Mouse (Mus musculus): ENCODE results near the gene Dhx38. TPM values are rescaled to one million over a fixed set of nuclear protein-coding genes. Genes with fewer than 3 reads are reported as not detected.

Gene Dhx38
- polyA plus RNA-seq, 1 experiment from 2014 or later, result 22.4 TPM

DNA sequence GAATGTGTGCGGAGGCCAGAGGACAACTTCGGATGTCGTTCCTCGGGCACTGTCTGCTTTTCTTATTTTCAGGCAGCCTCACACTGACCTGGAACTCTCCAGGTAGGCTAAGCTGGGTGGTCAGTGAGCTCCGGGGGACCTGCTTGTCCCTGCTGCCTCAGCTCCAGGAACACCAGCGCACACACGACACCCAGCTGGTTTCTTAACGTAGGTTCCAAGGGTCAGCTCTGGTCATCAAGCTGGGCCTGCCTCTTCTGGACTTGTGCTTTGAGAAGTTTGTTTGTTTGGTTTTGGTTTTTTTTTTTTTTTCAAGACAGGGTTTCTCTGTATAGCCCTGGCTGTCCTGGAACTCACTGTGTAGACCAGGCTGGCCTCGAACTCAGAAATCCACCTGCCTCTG is 25.2 kb upstream of the Dhx38 start:
- Histone ChIP-seq H3K27ac (no peak overlapping the region), H3K27me3 (no peaks in the 10 kb centered on the region), H3K9ac (no peak overlapping the region), H3K4me3 (no peak overlapping the region), H3K4me2 (no peak overlapping the region), H3K9me3 (no peaks in the 10 kb centered on the region), H3K4me1 (no peaks in the 10 kb centered on the region), H3K36me3 (peaks cover 40% of the 10 kb centered on the region)
- 88% methylated on average over 9 of the region's 9 CpGs for WGBS
- ATAC-seq (ENCODE audit: insufficient number of reproducible peaks, low FRiP score, low TSS enrichment, low read depth), result no peak

DNA sequence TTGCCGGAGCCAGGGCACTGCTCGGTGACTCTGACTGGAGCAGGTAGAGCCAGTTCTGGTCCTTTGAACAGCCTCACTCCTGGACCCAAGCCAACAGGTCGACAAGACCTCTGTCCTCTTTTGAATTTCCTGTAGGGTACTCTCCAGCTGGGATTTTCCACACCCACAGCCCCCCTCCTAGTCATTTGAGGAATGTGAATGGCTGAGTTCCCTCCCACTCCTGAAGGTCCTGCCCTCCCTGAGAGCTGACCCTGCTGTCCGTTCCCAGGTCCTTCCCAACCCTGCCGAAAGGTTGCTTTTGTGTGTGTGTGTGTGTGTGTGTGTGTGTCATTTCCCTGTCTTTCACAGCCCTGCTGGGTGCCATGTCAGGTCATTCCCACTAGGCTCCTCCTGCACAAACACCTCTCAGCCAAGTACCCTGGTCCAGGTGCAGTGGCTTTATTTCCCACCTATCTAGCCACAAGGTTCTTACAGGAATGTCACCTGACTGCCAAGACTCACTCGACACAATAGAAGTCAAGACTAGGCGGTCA is 21.4 kb upstream of the Dhx38 start:
- 55% methylated on average over 7 of the region's 7 CpGs for WGBS
- H3K4me2 ChIP-seq, result no peak overlapping the region
- H3K4me1 ChIP-seq, result no peaks in the 10 kb centered on the region
- ATAC-seq (ENCODE audit: insufficient number of reproducible peaks, low FRiP score, low TSS enrichment, low read depth), result no peak
- H3K9me3 ChIP-seq, result no peaks in the 10 kb centered on the region
- no peaks in the 10 kb centered on the region for H3K27me3 ChIP-seq
- H3K4me3 ChIP-seq, result no peak overlapping the region
- no peak overlapping the region for H3K27ac ChIP-seq
- peaks cover 4% of the 10 kb centered on the region; the same call in 1 of the 2 replicates for H3K36me3 ChIP-seq
- H3K9ac ChIP-seq, result no peak overlapping the region

DNA sequence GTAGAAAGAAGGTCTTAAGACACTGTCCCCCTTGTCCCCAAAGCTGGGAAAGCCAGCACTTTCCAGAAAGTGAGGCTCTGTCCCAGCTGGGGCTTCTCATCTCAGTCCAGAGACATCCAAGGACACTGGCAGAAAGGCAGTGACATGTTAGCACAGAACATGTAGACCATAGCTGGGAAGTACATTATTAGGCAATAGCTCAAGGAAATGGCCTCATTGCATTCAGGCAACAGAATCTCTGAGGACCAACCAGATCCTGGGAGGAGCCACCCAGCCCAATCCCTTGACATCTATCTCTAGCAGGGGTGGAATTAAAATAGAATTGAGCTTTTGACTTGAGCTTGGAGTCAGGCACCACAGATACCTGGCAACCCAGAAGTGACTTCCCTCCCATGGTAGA is 20.0 kb upstream of the Dhx38 start:
- Histone ChIP-seq H3K27ac (no peak overlapping the region), H3K9ac (no peak overlapping the region), H3K9me3 (no peaks in the 10 kb centered on the region), H3K36me3 (no peaks in the 10 kb centered on the region), H3K4me1 (no peaks in the 10 kb centered on the region), H3K4me3 (no peak overlapping the region), H3K27me3 (no peaks in the 10 kb centered on the region), H3K4me2 (no peak overlapping the region)
- no peak for ATAC-seq (ENCODE audit: insufficient number of reproducible peaks, low FRiP score, low TSS enrichment, low read depth)

DNA sequence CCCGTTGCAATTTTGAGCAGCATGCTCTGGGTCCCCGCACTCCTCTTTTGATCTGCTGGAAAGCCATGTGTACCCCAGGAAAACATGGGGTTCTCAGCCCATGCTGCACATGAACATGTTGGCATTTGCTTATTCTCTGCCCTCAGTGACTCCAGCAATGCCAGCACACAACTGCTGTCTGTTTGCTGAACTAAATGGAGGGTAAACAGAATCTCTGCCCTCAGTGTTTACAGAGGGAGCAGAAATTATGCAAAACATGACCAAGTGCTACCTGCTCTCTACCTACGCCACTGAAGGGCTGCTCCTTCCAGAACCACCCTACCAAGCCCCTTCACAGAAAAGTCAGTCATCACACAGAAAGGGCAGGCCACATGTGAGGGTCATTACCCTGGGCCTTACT is 19.2 kb upstream of the Dhx38 start:
- Histone ChIP-seq H3K9ac (no peak overlapping the region), H3K27ac (no peak overlapping the region), H3K4me3 (no peak overlapping the region), H3K4me2 (no peak overlapping the region), H3K4me1 (no peaks in the 10 kb centered on the region), H3K27me3 (no peaks in the 10 kb centered on the region), H3K36me3 (no peaks in the 10 kb centered on the region), H3K9me3 (no peaks in the 10 kb centered on the region)
- no peak for ATAC-seq (ENCODE audit: insufficient number of reproducible peaks, low FRiP score, low TSS enrichment, low read depth)
- 84% methylated on average over 3 of the region's 3 CpGs for WGBS

DNA sequence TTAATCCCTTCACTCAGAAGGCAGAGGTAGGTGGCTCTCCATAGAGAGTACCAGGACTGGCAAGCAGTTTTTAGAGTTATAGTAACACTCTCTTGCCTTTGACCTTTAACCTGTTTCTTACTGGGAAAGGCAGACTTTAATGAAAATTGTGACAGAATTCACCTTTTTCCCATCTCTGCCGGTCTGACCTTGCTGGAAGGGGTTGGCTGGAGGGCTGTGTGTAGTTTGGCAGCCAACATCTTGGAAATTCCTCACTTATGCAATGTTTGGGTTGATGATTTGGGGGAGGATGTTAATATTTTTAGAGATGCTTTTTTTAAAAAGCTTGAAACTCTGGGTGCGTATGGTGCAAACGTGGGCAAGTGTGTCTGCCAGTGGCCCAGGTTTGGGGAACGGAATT is 18.6 kb upstream of the Dhx38 start:
- WGBS, result 88% methylated on average over 4 of the region's 4 CpGs
- Histone ChIP-seq H3K4me1 (no peaks in the 10 kb centered on the region), H3K27ac (no peak overlapping the region), H3K4me3 (no peak overlapping the region), H3K36me3 (no peaks in the 10 kb centered on the region), H3K9ac (no peak overlapping the region), H3K27me3 (no peaks in the 10 kb centered on the region), H3K4me2 (no peak overlapping the region), H3K9me3 (no peaks in the 10 kb centered on the region)
- no peak for ATAC-seq (ENCODE audit: insufficient number of reproducible peaks, low FRiP score, low TSS enrichment, low read depth)

DNA sequence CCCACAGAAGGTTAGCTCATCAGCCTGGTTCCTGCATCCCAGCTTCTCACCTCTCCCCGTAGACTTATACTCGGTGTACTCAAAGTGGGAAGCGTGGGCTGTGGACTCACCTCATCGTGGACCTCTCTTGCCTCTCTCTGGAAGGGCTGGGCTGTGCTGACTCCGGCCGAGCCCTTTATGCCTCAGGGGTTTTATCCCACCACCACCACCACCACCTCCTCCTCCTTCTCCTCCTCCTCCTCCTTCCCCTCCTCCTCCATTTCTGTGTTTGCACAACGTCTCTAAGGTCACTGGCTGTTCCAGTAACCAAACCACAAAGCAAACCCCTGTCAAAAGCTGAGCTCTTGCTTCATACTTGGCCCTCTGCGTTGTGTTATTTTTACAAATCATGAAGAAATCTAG is 13.2 kb upstream of the Dhx38 start, which contains the start of gene Hp:
Gene Hp, minus strand, starts transcription at position 273 of the 402 bp plus-strand sequence.
- H3K4me2 ChIP-seq, result no peak within 1 kb of the TSS
- no peak within 1 kb of the TSS for H3K9ac ChIP-seq
- no peaks in the 10 kb centered on the region for H3K4me1 ChIP-seq
- no peak within 1 kb of the TSS for H3K27ac ChIP-seq
- no peaks in the 10 kb centered on the region for H3K9me3 ChIP-seq
- WGBS, result 57% methylated on average over 8 of the region's 8 CpGs
- no peak within 1 kb of the TSS for H3K4me3 ChIP-seq
- no peak for ATAC-seq (ENCODE audit: insufficient number of reproducible peaks, low FRiP score, low TSS enrichment, low read depth)
- no peaks in the 10 kb centered on the region for H3K27me3 ChIP-seq
- H3K36me3 ChIP-seq, result no peaks in the 10 kb centered on the region

DNA sequence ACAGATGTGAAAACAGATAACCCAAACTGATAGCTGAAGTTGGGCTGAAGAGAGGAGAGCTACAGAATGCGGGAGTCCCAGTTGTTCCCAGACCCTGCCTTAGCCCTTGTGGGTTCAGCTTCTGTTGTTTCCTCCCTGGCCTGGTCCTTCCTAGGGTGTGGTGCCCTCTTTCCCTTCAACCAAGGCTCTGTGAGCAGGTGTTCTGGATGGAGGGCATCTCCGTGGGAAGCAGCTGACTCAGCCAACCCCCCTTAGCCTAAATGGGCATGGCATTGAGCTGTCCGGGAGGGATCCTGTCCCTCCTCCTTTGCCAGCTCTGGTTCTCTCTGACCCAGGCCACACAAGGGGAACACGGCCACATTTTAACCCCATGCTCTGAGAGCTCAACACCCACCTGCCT is 10.7 kb upstream of the Dhx38 start:
- 75% methylated on average over 4 of the region's 4 CpGs for WGBS
- Histone ChIP-seq H3K36me3 (peaks cover 17% of the 10 kb centered on the region; the same call in 1 of the 2 replicates), H3K27me3 (no peaks in the 10 kb centered on the region), H3K9me3 (no peaks in the 10 kb centered on the region), H3K4me3 (no peak overlapping the region), H3K27ac (no peak overlapping the region), H3K9ac (no peak overlapping the region), H3K4me2 (no peak overlapping the region), H3K4me1 (no peaks in the 10 kb centered on the region)
- ATAC-seq (ENCODE audit: insufficient number of reproducible peaks, low FRiP score, low TSS enrichment, low read depth), result no peak

DNA sequence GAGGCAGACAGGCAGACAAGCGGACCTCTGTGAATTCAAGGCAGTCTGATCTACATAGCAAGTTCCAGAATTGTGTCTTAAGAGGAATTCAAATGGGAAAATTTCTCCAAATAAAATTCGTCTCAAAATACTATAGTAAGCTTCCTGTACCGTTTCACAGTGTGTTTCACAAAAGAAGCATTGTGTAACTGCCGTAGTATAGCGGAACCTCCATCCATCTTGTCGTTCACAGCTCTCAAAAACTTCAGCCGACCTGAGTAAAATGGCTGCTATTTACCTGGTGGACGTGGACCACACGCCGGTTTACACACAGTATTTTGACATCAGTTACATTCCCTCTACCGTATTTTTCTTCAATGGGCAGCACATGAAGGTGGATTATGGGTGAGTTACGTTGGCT is 5.5 kb upstream of the Dhx38 start:
- Histone ChIP-seq H3K4me2 (no peak overlapping the region), H3K9ac (no peak overlapping the region), H3K9me3 (no peaks in the 10 kb centered on the region), H3K4me1 (peaks cover 8% of the 10 kb centered on the region), H3K27ac (no peak overlapping the region), H3K36me3 (peaks cover 37% of the 10 kb centered on the region), H3K4me3 (no peak overlapping the region), H3K27me3 (no peaks in the 10 kb centered on the region)
- no peak for ATAC-seq (ENCODE audit: insufficient number of reproducible peaks, low FRiP score, low TSS enrichment, low read depth)
- WGBS, result 88% methylated on average over 12 of the region's 12 CpGs

DNA sequence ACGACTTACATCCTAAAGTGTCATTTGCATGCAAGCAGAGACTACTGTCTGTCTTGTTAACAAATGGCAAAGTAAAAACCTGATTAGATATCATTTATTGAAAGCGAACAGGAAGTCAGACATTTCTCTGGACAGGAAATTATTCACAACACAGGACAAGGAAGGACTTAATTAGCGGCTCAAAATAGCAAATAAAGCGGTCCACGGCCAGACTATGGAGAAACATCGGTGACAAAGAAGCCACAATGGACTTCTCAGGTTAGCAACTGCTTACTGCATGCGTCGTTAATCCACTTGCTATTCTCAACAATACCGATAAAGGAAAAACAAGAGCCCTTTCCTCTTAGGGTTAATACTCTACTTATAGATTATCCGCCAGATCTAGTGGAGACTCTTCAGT is 895 bp downstream of the Dhx38 start:
- Histone ChIP-seq H3K27me3 (no peaks in the 10 kb centered on the region), H3K4me3 (peak overlapping the region; percentile 67), H3K4me1 (peaks cover 17% of the 10 kb centered on the region), H3K4me2 (peak overlapping the region; percentile 83), H3K9ac (peak overlapping the region; percentile 78), H3K36me3 (peaks cover 36% of the 10 kb centered on the region), H3K27ac (peak overlapping the region; percentile 92), H3K9me3 (no peaks in the 10 kb centered on the region)
- ATAC-seq (ENCODE audit: insufficient number of reproducible peaks, low FRiP score, low TSS enrichment, low read depth), result no peak
- 5% methylated on average over 10 of the region's 10 CpGs for WGBS

DNA sequence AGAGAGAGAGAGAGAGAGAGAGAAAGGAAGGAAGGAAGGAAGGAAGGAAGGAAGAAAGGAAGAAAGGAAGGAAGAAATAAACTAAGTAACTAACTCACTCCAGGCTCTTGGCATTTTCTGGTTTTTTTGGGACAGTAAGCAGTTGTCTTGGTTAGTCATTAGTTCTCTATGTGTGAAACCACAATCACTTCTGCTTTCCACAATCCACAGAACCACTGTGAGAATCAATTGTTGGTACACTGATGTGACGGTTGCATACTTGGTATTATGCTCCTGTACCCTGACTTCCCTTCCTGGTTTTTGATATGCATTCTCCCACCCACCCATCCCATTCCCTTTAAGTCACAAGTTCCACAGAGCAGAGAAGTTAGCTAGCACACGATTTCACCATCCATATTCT is 1.8 kb downstream of the Dhx38 start:
- no peak overlapping the region for H3K27ac ChIP-seq
- no peaks in the 10 kb centered on the region for H3K9me3 ChIP-seq
- no peak overlapping the region for H3K9ac ChIP-seq
- no peak for ATAC-seq (ENCODE audit: insufficient number of reproducible peaks, low FRiP score, low TSS enrichment, low read depth)
- no peak overlapping the region for H3K4me3 ChIP-seq
- no peak overlapping the region for H3K4me2 ChIP-seq
- 71% methylated on average over 2 of the region's 2 CpGs for WGBS
- no peaks in the 10 kb centered on the region for H3K27me3 ChIP-seq
- H3K4me1 ChIP-seq, result peaks cover 17% of the 10 kb centered on the region
- H3K36me3 ChIP-seq, result peaks cover 38% of the 10 kb centered on the region

DNA sequence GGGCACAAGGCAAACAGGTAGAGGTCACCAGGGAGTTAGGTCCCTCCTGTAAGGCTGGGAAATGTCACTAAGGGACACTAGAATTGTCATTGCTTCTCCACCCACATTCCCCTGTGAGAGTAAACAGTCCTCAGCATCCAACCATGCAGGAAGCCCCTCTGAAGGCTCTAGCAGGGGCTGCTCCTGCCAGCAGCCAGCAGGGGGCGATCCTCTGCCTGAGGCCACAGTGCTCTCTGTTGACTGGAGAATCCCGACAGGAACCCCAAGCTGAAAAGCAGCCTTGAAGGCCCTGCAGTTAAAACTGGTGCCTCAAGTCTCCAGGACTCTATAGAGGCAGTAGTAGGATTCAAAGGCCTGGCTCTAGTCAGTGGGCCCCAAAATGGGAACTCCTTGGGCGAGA is 14.0 kb downstream of the Dhx38 start:
- 42% methylated on average over 3 of the region's 3 CpGs for WGBS
- Histone ChIP-seq H3K36me3 (peaks cover 99% of the 10 kb centered on the region), H3K4me1 (no peaks in the 10 kb centered on the region), H3K27me3 (no peaks in the 10 kb centered on the region), H3K4me2 (no peak overlapping the region), H3K9me3 (no peaks in the 10 kb centered on the region), H3K4me3 (no peak overlapping the region), H3K27ac (no peak overlapping the region), H3K9ac (no peak overlapping the region)
- ATAC-seq (ENCODE audit: insufficient number of reproducible peaks, low FRiP score, low TSS enrichment, low read depth), result no peak

DNA sequence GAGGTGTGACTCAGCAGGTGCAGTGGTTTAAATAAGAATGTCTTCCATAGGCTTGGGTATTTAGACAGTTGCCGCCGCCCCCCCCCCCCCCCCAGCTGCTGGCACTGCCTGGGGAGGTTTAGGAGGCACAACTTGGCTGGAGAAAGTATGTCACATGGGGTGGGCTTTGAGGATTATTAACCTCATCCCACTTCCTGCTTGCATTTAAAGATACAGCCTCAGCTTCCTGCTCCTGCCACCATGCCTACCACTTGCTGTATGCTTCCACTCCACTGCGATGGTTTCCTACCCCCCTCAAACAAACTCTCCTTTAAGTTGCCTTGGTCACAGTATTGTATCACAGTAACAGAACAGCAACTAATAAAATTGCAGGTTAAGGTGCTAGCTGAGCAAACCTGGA is 21.6 kb downstream of the Dhx38 start:
- WGBS, result 39% methylated on average over 3 of the region's 3 CpGs

More for the DNA sequence above, 21.6 kb downstream of the Dhx38 start:
- H3K36me3 ChIP-seq, result peaks cover 32% of the 10 kb centered on the region
- no peak overlapping the region for H3K4me2 ChIP-seq
- no peak overlapping the region for H3K4me3 ChIP-seq
- no peak for ATAC-seq (ENCODE audit: insufficient number of reproducible peaks, low FRiP score, low TSS enrichment, low read depth)
- H3K27me3 ChIP-seq, result no peaks in the 10 kb centered on the region
- no peak overlapping the region for H3K9ac ChIP-seq
- no peaks in the 10 kb centered on the region for H3K9me3 ChIP-seq
- H3K4me1 ChIP-seq, result peaks cover 22% of the 10 kb centered on the region
- peak overlapping the region; percentile 73 for H3K27ac ChIP-seq

Data from limb, embryonic 15.5 days (tissue).